Mouse (Mus musculus) C2C12 (cell line): ENCODE measurements around the gene Pdk2.

ENCODE experiments used
- CTCF ChIP-seq: IDR thresholded peaks from one replicate; pipeline ENCODE4 v1.5.1; 2011; ENCODE audit not compliant: control insufficient read depth, insufficient read depth, insufficient read length
- FOSL1 ChIP-seq: IDR thresholded peaks from one replicate; pipeline ENCODE4 v1.8.0; 2011; ENCODE audit warnings: mild to moderate bottlenecking, low read length; ENCODE audit not compliant: poor library complexity, insufficient read depth, severe bottlenecking
- MAX ChIP-seq: IDR thresholded peaks from one replicate; pipeline ENCODE4 v1.6.1; 2011; ENCODE audit warnings: mild to moderate bottlenecking, control low read depth
- USF1 ChIP-seq: IDR thresholded peaks from one replicate; pipeline ENCODE4 v1.6.1; 2011; ENCODE audit warnings: low read depth, mild to moderate bottlenecking, control low read depth, moderate library complexity

- TF ChIP-seq CTCF: no peak
- no peak for TF ChIP-seq MAX
- no peak for TF ChIP-seq FOSL1
- no peak for TF ChIP-seq USF1
Measured at GRCm38 (mm10) chr11:94988780-94989561, 52.2 kb downstream of the Pdk2 start.
